Mouse (Mus musculus) intestine, postnatal 0 days (tissue): ENCODE data around the gene Msi2. TPM values are rescaled to one million over a fixed set of nuclear protein-coding genes. Genes with fewer than 3 reads are reported as not detected.

Experiments
- ATAC-seq: fragments of 200-750 bp; cut with Nextera tagmentation; 2 replicates; pipeline ENCODE4 v1.8.0; 2017; ENCODE audit warnings: mild to moderate bottlenecking, moderate TSS enrichment, moderate library complexity
- H3K27ac ChIP-seq: fragments of 300-500 bp; sonication (generic); 2 replicates; pipeline ENCODE4 v1.5.1; 2014; ENCODE audit warnings: mild to moderate bottlenecking, low read depth, low read length, moderate library complexity
- H3K27me3 ChIP-seq: fragments of 300-500 bp; sonication (generic); replicated peaks from 2 replicates; pipeline ENCODE4 v1.6.1; 2014; ENCODE audit warnings: low read length, mixed read lengths; ENCODE audit not compliant: control insufficient read depth, insufficient read depth
- H3K36me3 ChIP-seq: fragments of 300-500 bp; sonication (generic); 2 replicates; pipeline ENCODE4 v1.6.1; 2014; ENCODE audit warnings: mild to moderate bottlenecking, moderate library complexity; ENCODE audit not compliant: control insufficient read depth, insufficient read depth
- H3K4me1 ChIP-seq: fragments of 300-500 bp; sonication (generic); replicated peaks from 2 replicates; pipeline ENCODE4 v1.6.1; 2014; ENCODE audit warnings: antibody characterized with exemption, low read length, mixed read lengths; ENCODE audit not compliant: control insufficient read depth, insufficient read depth
- H3K4me2 ChIP-seq: fragments of 300-500 bp; sonication (generic); replicated peaks from 2 replicates; pipeline ENCODE4 v1.6.1; 2014; ENCODE audit warnings: low read depth, mild to moderate bottlenecking, moderate library complexity
- H3K4me3 ChIP-seq: fragments of 300-500 bp; sonication (generic); 2 replicates; pipeline ENCODE4 v1.5.1; 2014; ENCODE audit warnings: low read depth, low read length
- H3K9ac ChIP-seq: fragments of 300-500 bp; sonication (generic); 2 replicates; pipeline ENCODE4 v1.6.1; 2014; ENCODE audit warnings: mild to moderate bottlenecking, low read depth, low read length
- H3K9me3 ChIP-seq: fragments of 300-500 bp; sonication (generic); 2 replicates; pipeline ENCODE4 v1.6.1; 2016; ENCODE audit warnings: mixed run types; ENCODE audit not compliant: control insufficient read depth
- CTCF ChIP-seq: sonication (generic); IDR thresholded peaks from 2 replicates; pipeline ENCODE4 v1.5.1; 2016; ENCODE audit warnings: low read depth, mild to moderate bottlenecking, control low read depth, antibody characterized with exemption, moderate library complexity
- WGBS: fragments of 180-500 bp; shearing (Covaris S2); extraction: QIAGEN DNeasy Blood & Tissue Kit; methylation state at CpG from one replicate; pipeline ENCODE4 v1.1.7; 2014; 5-methylcytosine and 5-hydroxymethylcytosine counted together
- polyA plus RNA-seq: library from polyadenylated mRNA; unstranded; fragments of >200 nt; fragmentation: Nextera tagmentation; extraction: Ambion mirVana; gene quantifications from 2 replicates; pipeline ENCODE4 v1.2.1, GENCODE M21; 2015

The Msi2 gene
- polyA plus RNA-seq, 1 experiment from 2014 or later = 7.5 TPM

GRCm38 (mm10) chr11:88412423-88413094 lies 305.8 kb downstream of the Msi2 start:
- no peaks in the 10 kb centered on the region for H3K4me1 ChIP-seq
- H3K4me2 ChIP-seq = no peak overlapping the region
- H3K9me3 ChIP-seq = no peaks in the 10 kb centered on the region
- 57% methylated on average over 5 of the region's 5 CpGs for WGBS
- peak; percentile 95 for TF ChIP-seq CTCF
- no peaks in the 10 kb centered on the region for H3K27me3 ChIP-seq
- H3K27ac ChIP-seq = no peak overlapping the region
- peaks cover 4% of the 10 kb centered on the region; the same call in 1 of the 2 replicates for H3K36me3 ChIP-seq
- ATAC-seq = peak; percentile 66; the same call in 1 of the 2 replicates
- no peak overlapping the region for H3K9ac ChIP-seq
- no peak overlapping the region for H3K4me3 ChIP-seq

GRCm38 (mm10) chr11:88408305-88408704 lies 310.0 kb downstream of the Msi2 start:
- no peak for TF ChIP-seq CTCF
- no peak overlapping the region; the same call in 1 of the 2 replicates for H3K27ac ChIP-seq
- H3K9ac ChIP-seq = no peak overlapping the region
- no peaks in the 10 kb centered on the region; the same call in 1 of the 2 replicates for H3K36me3 ChIP-seq
- no peak overlapping the region for H3K4me3 ChIP-seq
- WGBS = 94% methylated on average over 8 of the region's 8 CpGs
- ATAC-seq = no peak
- no peaks in the 10 kb centered on the region for H3K27me3 ChIP-seq
- peaks cover 3% of the 10 kb centered on the region; the same call in 1 of the 2 replicates for H3K4me1 ChIP-seq
- H3K9me3 ChIP-seq = no peaks in the 10 kb centered on the region
- no peak overlapping the region for H3K4me2 ChIP-seq

GRCm38 (mm10) chr11:88406408-88406915 lies 311.9 kb downstream of the Msi2 start:
- no peaks in the 10 kb centered on the region for H3K27me3 ChIP-seq
- H3K4me1 ChIP-seq = peaks cover 12% of the 10 kb centered on the region; the same call in 1 of the 2 replicates
- ATAC-seq = no peak
- no peaks in the 10 kb centered on the region for H3K9me3 ChIP-seq
- WGBS = 79% methylated on average over 3 of the region's 3 CpGs
- H3K36me3 ChIP-seq = no peaks in the 10 kb centered on the region; the same call in 1 of the 2 replicates
- no peak overlapping the region for H3K4me3 ChIP-seq
- H3K9ac ChIP-seq = no peak overlapping the region
- H3K27ac ChIP-seq = no peak overlapping the region
- no peak for TF ChIP-seq CTCF
- no peak overlapping the region for H3K4me2 ChIP-seq

- peak; percentile 11; the same call in 1 of the 2 replicates for ATAC-seq
- no peaks in the 10 kb centered on the region; the same call in 1 of the 2 replicates for H3K36me3 ChIP-seq
- no peaks in the 10 kb centered on the region for H3K9me3 ChIP-seq
- no peak overlapping the region for H3K9ac ChIP-seq
- peak overlapping the region; percentile 54 for H3K4me2 ChIP-seq
- TF ChIP-seq CTCF = no peak
- no peaks in the 10 kb centered on the region for H3K27me3 ChIP-seq
- H3K27ac ChIP-seq = peak overlapping the region; percentile 81
- peaks cover 12% of the 10 kb centered on the region; the same call in 1 of the 2 replicates for H3K4me1 ChIP-seq
- 30% methylated on average over 17 of the region's 17 CpGs for WGBS
- H3K4me3 ChIP-seq = no peak overlapping the region
Measured at GRCm38 (mm10) chr11:88404816-88405613, 313.3 kb downstream of the Msi2 start.

GRCm38 (mm10) chr11:88404247-88404677 lies 314.1 kb downstream of the Msi2 start:
- H3K9ac ChIP-seq = 0 out of 2 replicates have a peak overlapping the region, but pooled peaks have one; percentile 18
- H3K4me1 ChIP-seq = peaks cover 16% of the 10 kb centered on the region
- peak overlapping the region; percentile 81 for H3K27ac ChIP-seq
- H3K9me3 ChIP-seq = no peaks in the 10 kb centered on the region
- TF ChIP-seq CTCF = 0 out of 2 replicates have a peak, but pooled peaks have one; percentile 14
- ATAC-seq = peak; percentile 92
- H3K4me2 ChIP-seq = peak overlapping the region; percentile 54
- H3K36me3 ChIP-seq = no peaks in the 10 kb centered on the region; the same call in 1 of the 2 replicates
- H3K4me3 ChIP-seq = 0 out of 2 replicates have a peak overlapping the region, but pooled peaks have one; percentile 3
- H3K27me3 ChIP-seq = no peaks in the 10 kb centered on the region
- WGBS = 25% methylated on average over 5 of the region's 5 CpGs

GRCm38 (mm10) chr11:88402290-88402689 lies 316.0 kb downstream of the Msi2 start:
- Histone ChIP-seq H3K4me3 (no peak overlapping the region), H3K36me3 (no peaks in the 10 kb centered on the region; the same call in 1 of the 2 replicates), H3K4me2 (no peak overlapping the region), H3K9me3 (no peaks in the 10 kb centered on the region), H3K27ac (peak overlapping the region; percentile 35; the same call in 1 of the 2 replicates), H3K27me3 (no peaks in the 10 kb centered on the region), H3K4me1 (peaks cover 21% of the 10 kb centered on the region), H3K9ac (no peak overlapping the region)
- ATAC-seq = peak; percentile 26
- peak; percentile 47 for TF ChIP-seq CTCF
- 14% methylated on average over 7 of the region's 7 CpGs for WGBS
